Mouse (Mus musculus) heart, adult 2 months (tissue): Measurements from ENCODE around the gene Dpysl5.
"Not testable (repeated sequence)": the region's sequence is repeated elsewhere in the genome, so short reads cannot be mapped to it uniquely, and the experiment has no call there.

Experiments used
- CTCF ChIP-seq: fragments of 200-600 bp; IDR thresholded peaks from 2 replicates; pipeline ENCODE4 v1.8.1; 2022; ENCODE audit warnings: antibody characterized with exemption, mild to moderate bottlenecking, moderate library complexity
- POLR2A ChIP-seq: fragments of 200-500 bp; IDR thresholded peaks from 2 replicates; pipeline ENCODE4 v1.6.1; 2011; ENCODE audit warnings: mild to moderate bottlenecking, low read depth, low read length, control low read depth; ENCODE audit not compliant: insufficient read depth

- TF ChIP-seq CTCF, POLR2A: not testable (repeated sequence)
Observed at GRCm38 (mm10) chr5:30701373-30701772, 10.0 kb upstream of the Dpysl5 start.
